Mouse (Mus musculus): ENCODE measurements around the gene Gm8180. TPM values are rescaled to one million over a fixed set of nuclear protein-coding genes. Genes with fewer than 3 reads are reported as not detected.
"Not testable (repeated sequence)": the region's sequence is repeated elsewhere in the genome, so short reads cannot be mapped to it uniquely, and the experiment has no call there.

Gm8180 gene
- not detected in 2 replicates for polyA plus RNA-seq (2016; fragmentation: Nextera tagmentation; extraction: Ambion mirVana)

GRCm38 (mm10) chr14:43784645-43785044 lies at the start of gene Gm8180:
Gm8180 (minus strand) TSS chr14:43784745.
- not testable (repeated sequence) for H3K4me3 ChIP-seq; H3K36me3 ChIP-seq; H3K4me1 ChIP-seq; DNase-seq (ENCODE audit: low spot score); H3K9me3 ChIP-seq (replicated peaks); H3K27ac ChIP-seq (replicated peaks); H3K27me3 ChIP-seq (ENCODE audit: low read depth, poor library complexity, severe bottlenecking)
- 88% methylated on average over 3 of the region's 3 CpGs for WGBS

DNA sequence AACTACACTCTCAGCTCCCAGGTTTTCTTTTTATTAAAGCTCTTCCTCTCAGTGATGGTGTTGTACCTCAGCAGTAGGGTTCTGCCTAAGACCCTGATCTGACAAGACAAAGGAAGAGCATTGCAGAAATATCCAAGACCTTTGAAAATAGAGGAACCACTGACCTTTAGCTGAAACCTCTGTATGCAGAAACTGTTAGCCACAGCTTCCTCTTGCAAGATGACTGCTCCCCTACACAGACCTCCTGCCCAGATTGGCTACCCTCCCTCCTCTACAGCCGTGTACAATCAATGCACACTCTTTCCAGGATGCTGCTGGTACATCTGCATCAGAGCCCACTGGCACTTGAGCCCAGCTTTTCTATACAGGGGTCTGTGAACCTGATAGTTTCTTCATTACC lies 45.8 kb upstream of the Gm8180 start:
- H3K4me3 ChIP-seq; H3K36me3 ChIP-seq; H3K27ac ChIP-seq (replicated peaks); DNase-seq (ENCODE audit: low spot score); H3K27me3 ChIP-seq (ENCODE audit: low read depth, poor library complexity, severe bottlenecking); H3K9me3 ChIP-seq (replicated peaks); H3K4me1 ChIP-seq: not testable (repeated sequence)
- WGBS, result 61% methylated on average over 1 of the region's 1 CpGs

DNA sequence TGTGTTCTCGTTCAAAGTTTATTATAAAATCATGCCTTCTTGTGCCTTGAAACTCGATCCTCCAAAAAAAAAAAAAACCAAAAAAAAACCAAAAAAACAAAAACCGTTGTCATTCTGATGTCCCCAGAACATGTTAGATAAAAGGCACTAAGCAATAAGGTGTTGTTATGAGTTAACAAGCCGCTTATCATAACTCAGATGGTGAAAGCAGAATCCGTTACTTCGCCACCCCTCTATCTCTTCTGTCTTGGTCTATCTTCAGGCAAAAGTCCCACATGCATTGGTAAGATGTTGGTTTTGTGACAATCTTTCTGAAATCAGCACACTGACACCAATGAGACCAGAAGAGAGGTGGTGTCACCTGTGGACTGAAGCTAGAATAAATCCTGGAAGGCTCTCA lies 39.6 kb upstream of the Gm8180 start:
- 86% methylated on average over 6 of the region's 6 CpGs for WGBS
- H3K36me3 ChIP-seq; H3K4me3 ChIP-seq; H3K4me1 ChIP-seq; H3K27me3 ChIP-seq (ENCODE audit: low read depth, poor library complexity, severe bottlenecking); H3K27ac ChIP-seq (replicated peaks); DNase-seq (ENCODE audit: low spot score); H3K9me3 ChIP-seq (replicated peaks): not testable (repeated sequence)

DNA sequence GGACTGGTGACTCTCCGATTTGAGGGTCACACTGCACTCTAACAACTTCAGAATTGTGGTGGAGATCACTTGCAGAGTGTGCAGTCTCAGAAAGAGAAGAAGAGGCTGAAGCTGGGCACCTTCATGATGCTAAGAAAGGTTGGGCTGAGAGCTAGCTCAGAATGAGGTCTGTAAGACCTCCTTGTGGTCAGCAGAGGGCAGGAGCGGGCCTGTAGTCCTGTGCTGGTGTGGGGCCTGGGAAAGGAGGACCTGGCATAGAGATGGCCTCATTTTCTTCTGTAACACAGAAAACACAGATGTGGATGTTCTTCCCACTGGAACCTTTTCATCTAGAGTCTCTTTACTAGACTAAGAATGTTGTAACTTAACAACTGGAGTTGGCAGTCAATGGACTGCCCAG lies 37.3 kb upstream of the Gm8180 start:
- not testable (repeated sequence) for DNase-seq (ENCODE audit: low spot score); H3K4me1 ChIP-seq; H3K27ac ChIP-seq (replicated peaks); H3K27me3 ChIP-seq (ENCODE audit: low read depth, poor library complexity, severe bottlenecking); H3K36me3 ChIP-seq; H3K4me3 ChIP-seq; H3K9me3 ChIP-seq (replicated peaks)
- 60% methylated on average over 1 of the region's 2 CpGs for WGBS

- not testable (repeated sequence) for H3K4me1 ChIP-seq; H3K9me3 ChIP-seq (replicated peaks); H3K27ac ChIP-seq (replicated peaks); H3K27me3 ChIP-seq (ENCODE audit: low read depth, poor library complexity, severe bottlenecking); H3K4me3 ChIP-seq; H3K36me3 ChIP-seq
- WGBS, result 81% methylated on average over 8 of the region's 9 CpGs
- DNase-seq (ENCODE audit: low spot score), result peak; percentile 32
Measured at GRCm38 (mm10) chr14:43812458-43812857, 27.9 kb upstream of the Gm8180 start.

- H3K9me3 ChIP-seq (replicated peaks); H3K27ac ChIP-seq (replicated peaks): not testable (repeated sequence)
- WGBS, result 71% methylated on average over 4 of the region's 4 CpGs
Measured at GRCm38 (mm10) chr14:43808142-43808541, 23.6 kb upstream of the Gm8180 start.

GRCm38 (mm10) chr14:43804435-43804834 lies 19.9 kb upstream of the Gm8180 start:
- not testable (repeated sequence) for H3K4me1 ChIP-seq; H3K36me3 ChIP-seq; DNase-seq (ENCODE audit: low spot score); H3K4me3 ChIP-seq; H3K27ac ChIP-seq (replicated peaks); H3K27me3 ChIP-seq (ENCODE audit: low read depth, poor library complexity, severe bottlenecking); H3K9me3 ChIP-seq (replicated peaks)
- WGBS, result 27% methylated on average over 7 of the region's 7 CpGs

More at GRCm38 (mm10) chr14:43808142-43808541, 23.6 kb upstream of the Gm8180 start:
- DNase-seq (ENCODE audit: low spot score); H3K4me1 ChIP-seq; H3K27me3 ChIP-seq (ENCODE audit: low read depth, poor library complexity, severe bottlenecking); H3K36me3 ChIP-seq; H3K4me3 ChIP-seq: not testable (repeated sequence)

GRCm38 (mm10) chr14:43796905-43797470 lies 12.4 kb upstream of the Gm8180 start:
- peaks cover 10% of the 10 kb centered on the region for H3K4me1 ChIP-seq
- peak; percentile 21 for DNase-seq (ENCODE audit: low spot score)
- not testable (repeated sequence) for H3K27ac ChIP-seq (replicated peaks); H3K27me3 ChIP-seq (ENCODE audit: low read depth, poor library complexity, severe bottlenecking); H3K36me3 ChIP-seq; H3K9me3 ChIP-seq (replicated peaks)
- 9% methylated on average over 22 of the region's 23 CpGs for WGBS
- H3K4me3 ChIP-seq, result peak overlapping the region; percentile 41

DNA sequence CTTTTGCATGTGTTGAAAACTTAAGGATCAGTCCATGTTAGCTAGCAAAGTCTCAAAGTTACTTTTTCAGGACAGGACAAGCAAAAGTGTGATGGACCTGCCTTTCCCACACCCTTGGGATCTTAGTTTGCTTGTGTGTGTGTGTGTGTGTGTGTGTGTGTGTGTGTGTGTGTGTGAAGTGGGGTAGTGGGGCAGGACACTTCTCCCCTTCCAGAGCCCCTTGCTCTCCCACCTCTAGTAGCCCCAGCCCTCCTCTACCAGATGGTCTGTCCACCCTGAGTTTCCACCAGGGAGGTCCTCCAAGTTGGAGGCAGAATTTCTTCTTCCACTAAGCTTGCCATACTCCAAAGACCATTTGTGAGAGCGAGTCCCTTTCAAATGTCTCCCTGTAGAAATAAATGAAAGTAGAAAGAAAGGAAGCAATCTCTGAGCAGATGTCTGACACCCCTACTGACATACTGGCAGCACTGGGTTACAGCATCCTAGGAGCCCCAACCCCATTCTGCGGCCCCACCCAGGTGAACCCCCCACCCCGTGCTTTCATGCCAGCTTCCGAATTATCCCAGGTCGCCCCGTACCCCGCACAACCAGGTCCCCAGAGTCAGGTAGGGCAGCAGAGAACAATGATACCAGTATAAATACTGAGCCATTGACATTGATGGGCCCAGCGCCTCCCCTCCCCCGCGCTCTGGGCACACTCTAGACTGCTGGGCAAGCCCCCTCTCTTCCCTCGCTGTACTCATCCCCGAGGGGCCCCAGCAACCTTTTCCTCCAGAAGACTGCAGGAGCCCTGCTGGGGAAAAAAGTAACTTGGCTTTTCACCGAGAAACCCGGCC lies 11.7 kb upstream of the Gm8180 start:
- H3K27ac ChIP-seq (replicated peaks), result no peak overlapping the region; the same call in 1 of the 2 replicates
- peaks cover 10% of the 10 kb centered on the region for H3K4me1 ChIP-seq
- DNase-seq (ENCODE audit: low spot score), result peak; percentile 9
- no peaks in the 10 kb centered on the region for H3K27me3 ChIP-seq (ENCODE audit: low read depth, poor library complexity, severe bottlenecking)
- whole genome bisulfite sequencing, result 17% methylated on average over 14 of the region's 14 CpGs
- H3K36me3 ChIP-seq, result no peaks in the 10 kb centered on the region
- peak overlapping the region; percentile 41 for H3K4me3 ChIP-seq
- H3K9me3 ChIP-seq (replicated peaks), result no peaks in the 10 kb centered on the region

DNA sequence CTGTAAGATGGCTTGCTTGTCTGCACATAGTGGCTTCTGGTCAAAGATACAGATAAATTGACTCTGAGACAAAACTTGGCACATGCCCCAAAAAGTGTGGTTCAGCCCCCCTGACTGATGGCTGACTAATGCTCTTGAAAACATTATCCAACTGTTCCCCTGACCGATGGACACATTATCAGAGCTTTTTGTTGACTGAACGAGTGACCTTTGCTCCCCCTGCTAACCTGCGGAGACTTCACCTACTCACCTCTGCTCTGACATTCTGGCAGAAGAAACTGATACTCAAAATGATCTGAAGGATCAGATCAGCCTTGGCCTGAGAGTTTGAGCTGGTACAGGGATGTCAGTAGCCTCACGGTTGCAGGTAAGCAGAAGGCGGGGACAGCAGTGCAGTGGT lies 9.3 kb upstream of the Gm8180 start:
- not testable (repeated sequence) for H3K4me3 ChIP-seq; H3K9me3 ChIP-seq (replicated peaks); H3K27ac ChIP-seq (replicated peaks); DNase-seq (ENCODE audit: low spot score); H3K36me3 ChIP-seq; H3K27me3 ChIP-seq (ENCODE audit: low read depth, poor library complexity, severe bottlenecking)
- 86% methylated on average over 5 of the region's 5 CpGs for WGBS
- peaks cover 10% of the 10 kb centered on the region for H3K4me1 ChIP-seq

GRCm38 (mm10) chr14:43747566-43747965 lies 37.0 kb downstream of the Gm8180 start, which contains the start of gene Gm6526:
Gm6526 (plus strand) TSS chr14:43747866.
- DNase-seq (ENCODE audit: low spot score); H3K4me3 ChIP-seq; H3K4me1 ChIP-seq; H3K27me3 ChIP-seq (ENCODE audit: low read depth, poor library complexity, severe bottlenecking); H3K9me3 ChIP-seq (replicated peaks); H3K36me3 ChIP-seq; H3K27ac ChIP-seq (replicated peaks): not testable (repeated sequence)
- WGBS, result 79% methylated on average over 4 of the region's 4 CpGs

Data from midbrain, embryonic 10.5 days (tissue).